12 mouse cellular contexts compared by ENCODE assay signal in the genomic region with DNA sequence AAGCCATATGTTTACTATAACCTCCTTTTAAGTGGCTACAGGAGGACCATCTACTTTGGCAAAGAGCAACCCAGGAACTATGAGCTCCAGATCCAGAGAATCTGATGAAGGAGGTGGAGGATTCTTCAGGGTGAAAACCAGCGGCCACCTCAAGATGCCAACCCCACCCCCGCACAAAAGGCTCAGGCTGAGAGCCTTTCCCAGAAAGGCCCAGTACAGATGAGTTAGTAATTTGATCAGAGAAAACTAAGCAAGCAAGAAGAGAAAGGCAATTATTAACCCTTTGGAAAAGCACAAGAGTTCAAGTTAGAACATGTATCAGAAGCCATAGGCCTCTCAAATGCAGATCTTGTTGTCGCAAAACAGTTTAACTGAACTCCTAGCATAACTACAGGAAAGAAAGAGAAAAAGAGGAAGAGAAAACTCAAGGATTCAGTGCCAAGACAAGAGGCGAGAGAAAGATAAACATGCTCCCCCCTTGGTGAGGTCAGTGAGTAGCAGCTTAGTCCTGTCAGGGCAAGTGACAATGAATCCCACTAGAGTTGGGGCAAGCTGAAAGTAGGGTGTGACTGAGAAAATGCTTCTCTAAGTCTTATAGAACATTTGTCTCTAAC. TPM values are rescaled to one million over a fixed set of nuclear protein-coding genes. Genes with fewer than 3 reads are reported as not detected.
DNase-seq lines count a peak whose midpoint lies in the region; ATAC-seq and TF ChIP-seq lines count a peak whose summit lies in the region.
"Had no signal": no experiment of that assay in that cellular context is flagged by ENCODE, and none has a peak within 500 bp of the region (broad histone marks: within the 10 kb centered on the region; RNA-seq: fewer than 3 reads in every experiment).

No protein-coding gene starts in this region.

- no peaks in the 10 kb centered on the region for H3K9me3 ChIP-seq in limb, embryonic 12.5 days
- no peaks in the 10 kb centered on the region for H3K9me3 ChIP-seq in limb, embryonic 10.5 days (replicated peaks)
- no peaks in the 10 kb centered on the region for H3K9me3 ChIP-seq in MEL (replicated peaks; ENCODE audit: insufficient read depth, low read length)
- no peaks in the 10 kb centered on the region for H3K9me3 ChIP-seq in hindbrain, embryonic 10.5 days
- no peaks in the 10 kb centered on the region for H3K9me3 ChIP-seq in neural tube, embryonic 15.5 days (replicated peaks)
- H3K9me3 ChIP-seq: G1E had no signal

- no peaks in the 10 kb centered on the region; the same call in 1 of the 2 replicates for H3K79me2 ChIP-seq in MEL (ENCODE audit: control insufficient read depth, insufficient read depth, low read length, poor library complexity)

- H3K4me1 ChIP-seq in limb, embryonic 12.5 days (replicated peaks): peaks cover 27% of the 10 kb centered on the region
- peaks cover 8% of the 10 kb centered on the region for H3K4me1 ChIP-seq in limb, embryonic 10.5 days
- peaks cover 24 to 39% of the 10 kb centered on the region in 2 experiments for H3K4me1 ChIP-seq in MEL (ENCODE audit: control insufficient read depth in 1 of 2, insufficient read depth in 2 of 2, low read length in 2 of 2)
- peaks cover 6% of the 10 kb centered on the region for H3K4me1 ChIP-seq in hindbrain, embryonic 10.5 days (replicated peaks)
- peaks cover 6% of the 10 kb centered on the region for H3K4me1 ChIP-seq in neural tube, embryonic 15.5 days

- TF ChIP-seq CTCF in MEL (IDR thresholded peaks at IDR 0.05 in 2 of 3, conservative IDR thresholded peaks at IDR 0.05 in 1 of 3; ENCODE audit: control insufficient read depth in 1 of 3, insufficient read depth in 1 of 3, low read depth in 2 of 3, low read length in 3 of 3, poor library complexity in 1 of 3, severe bottlenecking in 1 of 3): no peak

- no peak overlapping the region for H3K4me3 ChIP-seq in limb, embryonic 12.5 days (replicated peaks)
- H3K4me3 ChIP-seq in limb, embryonic 10.5 days: no peak overlapping the region
- H3K4me3 ChIP-seq in MEL (ENCODE audit: control insufficient read depth in 1 of 2, insufficient read depth in 1 of 2, low read depth in 2 of 2, low read length in 2 of 2): peak overlapping the region in 1 of 2 experiments; percentile 38; a peak in 2 of 4 replicates
- no peak overlapping the region for H3K4me3 ChIP-seq in hindbrain, embryonic 10.5 days
- H3K4me3 ChIP-seq in neural tube, embryonic 15.5 days (replicated peaks): no peak overlapping the region

- peak in 1 of 2 experiments; percentile 47; a peak in 2 of 4 replicates for TF ChIP-seq POLR2A in MEL (IDR thresholded peaks at IDR 0.05; ENCODE audit: control insufficient read depth in 1 of 2, insufficient read depth in 1 of 2, low read depth in 1 of 2, low read length in 2 of 2, poor library complexity in 1 of 2)

- H3K36me3 ChIP-seq in limb, embryonic 12.5 days: no peaks in the 10 kb centered on the region
- no peaks in the 10 kb centered on the region for H3K36me3 ChIP-seq in limb, embryonic 10.5 days
- peaks cover 0 to 31% of the 10 kb centered on the region in 2 experiments; a peak in 2 of 4 replicates for H3K36me3 ChIP-seq in MEL (ENCODE audit: control insufficient read depth in 1 of 2, insufficient read depth in 2 of 2, low read length in 2 of 2)
- H3K36me3 ChIP-seq in hindbrain, embryonic 10.5 days: no peaks in the 10 kb centered on the region
- H3K36me3 ChIP-seq in neural tube, embryonic 15.5 days: no peaks in the 10 kb centered on the region
- H3K36me3 ChIP-seq: G1E had no signal

- no peak for DNase-seq in limb, embryonic 10.5 days (ENCODE audit: low spot score)
- peak; percentile 88 for DNase-seq in MEL (ENCODE audit: low read depth, low spot score)
- DNase-seq in kidney, adult 18-20 months: peak; percentile 49
- DNase-seq in kidney, postnatal 4 days: peak; percentile 60 to 74
- no peak for DNase-seq in cerebellum, adult 11 months
- DNase-seq in hindbrain, embryonic 10.5 days (ENCODE audit: low spot score): no peak

- no peak overlapping the region for H3K4me2 ChIP-seq in limb, embryonic 12.5 days
- no peak overlapping the region for H3K4me2 ChIP-seq in neural tube, embryonic 15.5 days

- TF ChIP-seq EP300 in MEL (IDR thresholded peaks at IDR 0.05; ENCODE audit: low read depth in 1 of 2, low read length in 2 of 2): peak; percentile 85 to 90

- H3K9ac ChIP-seq in limb, embryonic 12.5 days (replicated peaks): no peak overlapping the region
- peak overlapping the region; percentile 61 for H3K9ac ChIP-seq in MEL (ENCODE audit: control insufficient read depth, low read depth, low read length, poor library complexity, severe bottlenecking)
- H3K9ac ChIP-seq in neural tube, embryonic 15.5 days (replicated peaks): no peak overlapping the region

- no peak for ATAC-seq in limb, embryonic 12.5 days (ENCODE audit: insufficient number of reproducible peaks, insufficient read depth, low FRiP score, low TSS enrichment, low read depth)
- no peak for ATAC-seq in neural tube, embryonic 15.5 days (ENCODE audit: low FRiP score)

- peak overlapping the region; percentile 47; the same call in 1 of the 2 replicates for H3K27ac ChIP-seq in limb, embryonic 12.5 days
- no peak overlapping the region for H3K27ac ChIP-seq in limb, embryonic 10.5 days
- H3K27ac ChIP-seq in MEL (ENCODE audit: control insufficient read depth, low read depth, low read length): peak overlapping the region; percentile 99
- H3K27ac ChIP-seq in hindbrain, embryonic 10.5 days: no peak overlapping the region
- no peak overlapping the region for H3K27ac ChIP-seq in neural tube, embryonic 15.5 days (replicated peaks)

- WGBS in limb, embryonic 12.5 days: 64% methylated on average over 4 of the region's 4 CpGs
- 56% methylated on average over 4 of the region's 4 CpGs for WGBS in limb, embryonic 10.5 days
- WGBS in hindbrain, embryonic 10.5 days: 57% methylated on average over 4 of the region's 4 CpGs
- 78% methylated on average over 4 of the region's 4 CpGs for WGBS in neural tube, embryonic 15.5 days

- peaks cover 10% of the 10 kb centered on the region for H3K27me3 ChIP-seq in limb, embryonic 12.5 days
- H3K27me3 ChIP-seq in limb, embryonic 10.5 days (ENCODE audit: low read depth, poor library complexity, severe bottlenecking): peaks cover 11% of the 10 kb centered on the region
- H3K27me3 ChIP-seq in MEL (ENCODE audit: control insufficient read depth in 1 of 2, insufficient read depth in 2 of 2, low read length in 2 of 2): no peaks in the 10 kb centered on the region
- peaks cover 18% of the 10 kb centered on the region for H3K27me3 ChIP-seq in hindbrain, embryonic 10.5 days (ENCODE audit: insufficient read depth, poor library complexity, severe bottlenecking)
- peaks cover 7% of the 10 kb centered on the region for H3K27me3 ChIP-seq in neural tube, embryonic 15.5 days (replicated peaks)

- TF ChIP-seq RAD21 in MEL (IDR thresholded peaks at IDR 0.05; ENCODE audit: low read depth, low read length): no peak

TF ChIP-seq in MEL, 35 proteins besides CTCF, POLR2A, EP300 and RAD21 (continues in another document):
- TF ChIP-seq USF2 (IDR thresholded peaks at IDR 0.05; ENCODE audit: borderline replicate concordance in 1 of 2, insufficient read depth in 1 of 2, low read depth in 1 of 2, low read length in 2 of 2) (no peak), HCFC1 (IDR thresholded peaks at IDR 0.05; ENCODE audit: low read depth, low read length) (0 out of 2 replicates have a peak, but pooled peaks have one; percentile 38), SIN3A (IDR thresholded peaks at IDR 0.05; ENCODE audit: low read length) (peak; percentile 38; the same call in 1 of the 2 replicates), ETS1 (IDR thresholded peaks at IDR 0.05; ENCODE audit: low read depth, low read length) (peak; percentile 76), TAL1 (IDR thresholded peaks at IDR 0.05; ENCODE audit: low read length) (peak; percentile 62)

RNA-seq across cellular contexts. Expression of a gene that starts 23.5 kb away (rescaled TPM):
- polyA plus RNA-seq in limb, embryonic 12.5 days (2016; fragmentation: Nextera tagmentation; extraction: Ambion mirVana): 0.58 and 1.3 TPM in 2 replicates
- polyA plus RNA-seq in limb, embryonic 10.5 days (2016; fragmentation: Nextera tagmentation; extraction: Ambion mirVana): 0.54 and 0.67 TPM in 2 replicates
- total RNA-seq in MEL (2012; rRNA removed): not detected in 2 replicates
- under 1 TPM in 1 of 2 experiments, not detected in 1; 0.11 TPM for polyA plus RNA-seq in MEL (2012; ENCODE audit: insufficient read depth in 1 of 2, insufficient read length in 2 of 2, low read depth in 1 of 2, low replicate concordance in 2 of 2, missing spikeins in 1 of 2)
- polyA plus RNA-seq in hindbrain, embryonic 10.5 days (2016; fragmentation: Nextera tagmentation; extraction: Ambion mirVana): 0.27 and 0.30 TPM in 2 replicates
- 0.64 TPM in 1 of 2 replicates, not detected in the other for polyA plus RNA-seq in neural tube, embryonic 15.5 days (2015; fragmentation: Nextera tagmentation; extraction: Ambion mirVana)
- total RNA-seq: left cerebral cortex, postnatal 4 days had no signal
- polyA plus RNA-seq: G1E had no signal

RNA-seq across cellular contexts. Expression of a gene that starts 27.1 kb away (rescaled TPM):
- polyA plus RNA-seq in limb, embryonic 12.5 days (2016; fragmentation: Nextera tagmentation; extraction: Ambion mirVana): 59.9 and 63.1 TPM in 2 replicates
- 76.0 and 78.5 TPM in 2 replicates for polyA plus RNA-seq in limb, embryonic 10.5 days (2016; fragmentation: Nextera tagmentation; extraction: Ambion mirVana)
- total RNA-seq in MEL (2012; rRNA removed): 27.5 and 28.7 TPM in 2 replicates
- polyA plus RNA-seq in MEL (2012; ENCODE audit: insufficient read depth in 1 of 2, insufficient read length in 2 of 2, low read depth in 1 of 2, low replicate concordance in 2 of 2, missing spikeins in 1 of 2): 10 to 100 TPM in 1 of 2 experiments, not detected in 1; 52.9 TPM
- polyA plus RNA-seq in hindbrain, embryonic 10.5 days (2016; fragmentation: Nextera tagmentation; extraction: Ambion mirVana): 62.3 and 72.7 TPM in 2 replicates
- 23.5 and 27.3 TPM in 2 replicates for polyA plus RNA-seq in neural tube, embryonic 15.5 days (2015; fragmentation: Nextera tagmentation; extraction: Ambion mirVana)

RNA-seq across cellular contexts. Expression of a gene that starts 47.6 kb away (rescaled TPM):
- 0.63 and 0.86 TPM in 2 replicates for polyA plus RNA-seq in limb, embryonic 12.5 days (2016; fragmentation: Nextera tagmentation; extraction: Ambion mirVana)
- 0.77 and 0.96 TPM in 2 replicates for polyA plus RNA-seq in limb, embryonic 10.5 days (2016; fragmentation: Nextera tagmentation; extraction: Ambion mirVana)
- total RNA-seq in MEL (2012; rRNA removed): 0.65 TPM in 2 replicates
- polyA plus RNA-seq in MEL (2012; ENCODE audit: insufficient read depth in 1 of 2, insufficient read length in 2 of 2, low read depth in 1 of 2, low replicate concordance in 2 of 2, missing spikeins in 1 of 2): 1 to 10 TPM in 1 of 2 experiments, not detected in 1; 2.5 TPM
- polyA plus RNA-seq in hindbrain, embryonic 10.5 days (2016; fragmentation: Nextera tagmentation; extraction: Ambion mirVana): 0.71 and 0.75 TPM in 2 replicates
- polyA plus RNA-seq in neural tube, embryonic 15.5 days (2015; fragmentation: Nextera tagmentation; extraction: Ambion mirVana): 0.37 and 0.43 TPM in 2 replicates
- total RNA-seq: hematopoietic stem cell, adult 5-6 weeks had no signal

RNA-seq across cellular contexts. Expression of a gene that starts 56.8 kb away (rescaled TPM):
- 1.8 and 1.9 TPM in 2 replicates for polyA plus RNA-seq in limb, embryonic 12.5 days (2016; fragmentation: Nextera tagmentation; extraction: Ambion mirVana)
- polyA plus RNA-seq in limb, embryonic 10.5 days (2016; fragmentation: Nextera tagmentation; extraction: Ambion mirVana): 1.2 and 1.5 TPM in 2 replicates
- 13.6 and 16.2 TPM in 2 replicates for total RNA-seq in MEL (2012; rRNA removed)
- polyA plus RNA-seq in MEL (2012; ENCODE audit: insufficient read depth in 1 of 2, insufficient read length in 2 of 2, low read depth in 1 of 2, low replicate concordance in 2 of 2, missing spikeins in 1 of 2): 1 to 10 TPM in 1 of 2 experiments, not detected in 1; 9.3 TPM
- polyA plus RNA-seq in hindbrain, embryonic 10.5 days (2016; fragmentation: Nextera tagmentation; extraction: Ambion mirVana): 1.3 and 1.4 TPM in 2 replicates
- 1.8 and 3.3 TPM in 2 replicates for polyA plus RNA-seq in neural tube, embryonic 15.5 days (2015; fragmentation: Nextera tagmentation; extraction: Ambion mirVana)
- total RNA-seq: layer of hippocampus, adult 8-10 months; left cerebral cortex, postnatal 4 days had no signal
- polyA plus RNA-seq: G1E had no signal

Comparison
In these comparisons a context has a peak if more than half of its experiments do, and no peak if none do; other contexts are left out.
1. H3K27ac ChIP-seq: peak in limb, embryonic 12.5 days (single experiment) and MEL (single experiment); none in limb, embryonic 10.5 days (single experiment), hindbrain, embryonic 10.5 days (single experiment) and neural tube, embryonic 15.5 days (single experiment).
2. DNase-seq: peak in MEL (single experiment), kidney, adult 18-20 months (single experiment) and kidney, postnatal 4 days (2 of 2); none in limb, embryonic 10.5 days (single experiment), cerebellum, adult 11 months (single experiment) and hindbrain, embryonic 10.5 days (single experiment).